Mouse (Mus musculus) forebrain, embryonic 15.5 days (tissue): ENCODE results near the gene Ethe1. TPM values are rescaled to one million over a fixed set of nuclear protein-coding genes. Genes with fewer than 3 reads are reported as not detected.

Experiments used
- ATAC-seq: fragments of 200-750 bp; cut with Nextera tagmentation; replicated peaks from 2 replicates; pipeline ENCODE4 v1.8.0; 2017; ENCODE audit warnings: mild to moderate bottlenecking, moderate TSS enrichment, moderate library complexity
- H3K27ac ChIP-seq: fragments of 300-500 bp; sonication (generic); replicated peaks from 2 replicates; pipeline ENCODE4 v1.5.1; 2015; ENCODE audit warnings: mild to moderate bottlenecking, inconsistent platforms
- H3K27me3 ChIP-seq: fragments of 300-500 bp; sonication (generic); 2 replicates; pipeline ENCODE4 v1.6.1; 2015; ENCODE audit warnings: inconsistent platforms
- H3K36me3 ChIP-seq: fragments of 300-500 bp; sonication (generic); 2 replicates; pipeline ENCODE4 v1.6.1; 2015; ENCODE audit warnings: mild to moderate bottlenecking, inconsistent platforms
- H3K4me1 ChIP-seq: fragments of 300-500 bp; sonication (generic); 2 replicates; pipeline ENCODE4 v1.6.1; 2015; ENCODE audit warnings: inconsistent platforms
- H3K4me2 ChIP-seq: fragments of 300-500 bp; sonication (generic); replicated peaks from 2 replicates; pipeline ENCODE4 v1.6.1; 2015; ENCODE audit warnings: mild to moderate bottlenecking, inconsistent platforms
- H3K4me3 ChIP-seq: fragments of 300-500 bp; sonication (generic); 2 replicates; pipeline ENCODE4 v1.5.1; 2015; ENCODE audit warnings: mild to moderate bottlenecking, inconsistent platforms
- H3K9ac ChIP-seq: fragments of 300-500 bp; sonication (generic); replicated peaks from 2 replicates; pipeline ENCODE4 v1.6.1; 2015; ENCODE audit warnings: mild to moderate bottlenecking, inconsistent platforms
- H3K9me3 ChIP-seq: fragments of 300-500 bp; sonication (generic); 2 replicates; pipeline ENCODE4 v1.6.1; 2016; ENCODE audit warnings: inconsistent platforms
- WGBS: fragments of 180-500 bp; shearing (Covaris S2); methylation state at CpG from one replicate; pipeline ENCODE4 v1.1.7; 2015; ENCODE audit warnings: mixed read lengths; 5-methylcytosine and 5-hydroxymethylcytosine counted together
- polyA plus RNA-seq: library from polyadenylated mRNA; unstranded; fragments of >200 nt; fragmentation: Nextera tagmentation; extraction: Ambion mirVana; gene quantifications from 2 replicates; pipeline ENCODE4 v1.2.1, GENCODE M21; 2015

The Ethe1 gene
- polyA plus RNA-seq, 1 experiment from 2014 or later, result 17.4 TPM

DNA sequence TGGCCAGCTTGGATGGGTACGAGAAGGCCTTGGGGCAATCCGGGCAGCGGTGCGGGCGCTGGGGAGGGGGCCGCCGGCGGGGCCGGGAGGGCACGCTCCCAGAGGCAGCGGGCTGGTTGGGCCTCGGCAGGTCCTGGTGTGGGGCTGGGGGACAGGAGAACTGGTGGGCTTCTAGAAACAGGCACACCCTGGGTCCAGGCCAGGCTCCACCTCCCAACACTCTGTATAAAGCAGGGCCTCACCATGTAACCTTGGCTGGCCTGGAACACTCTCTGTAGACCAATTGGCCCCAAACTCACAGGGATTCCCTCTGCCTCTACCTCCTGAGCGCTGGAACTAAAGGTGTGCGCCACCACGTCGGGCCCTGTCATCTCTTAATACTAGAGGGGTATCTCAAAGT lies 1.3 kb upstream of the Ethe1 start:
- 36% methylated on average over 15 of the region's 16 CpGs for WGBS
- no peak overlapping the region for H3K4me3 ChIP-seq
- ATAC-seq, result no peak

DNA sequence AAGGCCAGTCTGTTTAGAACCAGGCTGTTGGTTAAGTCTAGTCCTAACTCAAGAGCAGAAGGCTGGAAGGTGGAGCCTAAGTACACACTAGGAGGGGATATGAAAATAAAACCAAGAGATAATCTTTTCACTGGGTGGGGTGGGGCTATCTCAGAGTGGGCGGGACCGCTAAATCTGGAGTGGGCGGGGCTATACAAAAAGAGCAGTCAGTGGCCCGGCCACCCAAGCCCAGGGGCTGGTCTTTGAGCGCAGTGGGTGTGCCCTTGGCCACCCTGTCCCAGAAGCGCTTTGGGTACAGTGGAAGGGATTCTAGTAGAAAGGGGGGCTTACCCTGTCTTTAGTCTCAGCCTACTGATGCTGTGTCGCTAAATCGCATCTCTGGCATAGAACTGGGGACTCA lies 515 bp upstream of the Ethe1 start:
- peak overlapping the region; percentile 58 for H3K4me3 ChIP-seq
- no peak overlapping the region for H3K27ac ChIP-seq
- WGBS, result 8% methylated on average over 8 of the region's 8 CpGs
- peaks cover 10% of the 10 kb centered on the region; the same call in 1 of the 2 replicates for H3K4me1 ChIP-seq
- no peaks in the 10 kb centered on the region for H3K9me3 ChIP-seq
- no peaks in the 10 kb centered on the region for H3K36me3 ChIP-seq
- H3K9ac ChIP-seq, result peak overlapping the region; percentile 83
- ATAC-seq, result peak; percentile 61
- H3K27me3 ChIP-seq, result peaks cover 20% of the 10 kb centered on the region
- peak overlapping the region; percentile 66 for H3K4me2 ChIP-seq

More for the DNA sequence above, 1.3 kb upstream of the Ethe1 start:
- Histone ChIP-seq H3K4me1 (peaks cover 10% of the 10 kb centered on the region; the same call in 1 of the 2 replicates), H3K27ac (no peak overlapping the region), H3K9me3 (no peaks in the 10 kb centered on the region), H3K36me3 (no peaks in the 10 kb centered on the region), H3K4me2 (no peak overlapping the region), H3K9ac (no peak overlapping the region), H3K27me3 (peaks cover 20% of the 10 kb centered on the region)

DNA sequence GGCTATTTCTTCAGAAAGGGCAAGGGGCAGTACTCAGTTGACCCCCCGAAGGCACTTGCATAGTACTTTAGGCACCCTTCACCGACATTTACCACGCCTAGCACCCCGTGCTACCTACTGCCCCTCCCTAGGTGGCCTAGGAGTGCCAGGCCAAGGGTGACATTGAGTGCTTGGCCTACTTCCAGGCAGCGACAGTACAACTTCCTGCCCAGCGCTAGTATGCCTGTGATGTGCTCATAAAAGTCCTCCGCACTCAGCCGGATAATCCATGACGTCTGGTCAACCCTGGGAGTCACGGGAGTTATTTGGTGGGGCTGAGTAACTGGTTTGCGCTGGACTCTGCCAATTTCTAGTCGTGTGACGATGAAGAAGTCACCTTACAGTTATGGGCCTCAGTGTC lies 993 bp downstream of the Ethe1 start:
- Histone ChIP-seq H3K27me3 (peaks cover 20% of the 10 kb centered on the region), H3K9me3 (no peaks in the 10 kb centered on the region), H3K4me3 (no peak overlapping the region), H3K27ac (no peak overlapping the region), H3K9ac (no peak overlapping the region), H3K4me1 (peaks cover 17% of the 10 kb centered on the region), H3K36me3 (no peaks in the 10 kb centered on the region), H3K4me2 (no peak overlapping the region)
- ATAC-seq, result no peak
- WGBS, result 87% methylated on average over 13 of the region's 13 CpGs

GRCm38 (mm10) chr7:24591735-24592134 lies 4.4 kb downstream of the Ethe1 start:
- no peak for ATAC-seq
- peaks cover under 1% of the 10 kb centered on the region for H3K27me3 ChIP-seq

GRCm38 (mm10) chr7:24592163-24592562 lies 4.8 kb downstream of the Ethe1 start:
- no peak overlapping the region for H3K4me3 ChIP-seq
- no peak overlapping the region for H3K27ac ChIP-seq
- no peak overlapping the region for H3K4me2 ChIP-seq
- no peaks in the 10 kb centered on the region for H3K9me3 ChIP-seq
- ATAC-seq, result no peak
- no peak overlapping the region for H3K9ac ChIP-seq
- 56% methylated on average over 4 of the region's 4 CpGs for WGBS
- H3K36me3 ChIP-seq, result no peaks in the 10 kb centered on the region
- no peaks in the 10 kb centered on the region for H3K27me3 ChIP-seq
- peaks cover 24% of the 10 kb centered on the region for H3K4me1 ChIP-seq

More at GRCm38 (mm10) chr7:24591735-24592134, 4.4 kb downstream of the Ethe1 start:
- WGBS, result 82% methylated on average over 5 of the region's 5 CpGs
- Histone ChIP-seq H3K36me3 (no peaks in the 10 kb centered on the region), H3K27ac (no peak overlapping the region), H3K4me1 (peaks cover 28% of the 10 kb centered on the region), H3K9ac (no peak overlapping the region), H3K9me3 (no peaks in the 10 kb centered on the region), H3K4me2 (no peak overlapping the region), H3K4me3 (no peak overlapping the region)

DNA sequence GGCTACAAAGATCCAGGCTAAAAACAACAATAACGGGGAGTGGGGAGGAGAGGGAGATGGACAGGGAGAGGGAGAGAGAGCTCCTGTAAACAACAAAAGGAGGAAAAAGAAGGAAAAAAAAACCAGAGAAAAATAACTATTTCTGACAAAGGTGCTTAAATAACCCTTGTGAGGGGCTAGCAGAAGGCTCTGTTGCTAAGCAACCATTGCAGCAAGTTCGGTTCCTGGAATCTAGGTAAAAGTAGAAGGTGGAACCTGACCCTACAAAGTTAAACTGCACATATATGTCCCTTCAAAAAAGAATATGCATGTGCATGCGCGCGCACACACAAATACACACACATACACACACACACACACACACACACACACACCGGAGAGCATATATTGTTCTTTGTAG lies 5.4 kb downstream of the Ethe1 start:
- H3K27ac ChIP-seq, result no peak overlapping the region
- 69% methylated on average over 6 of the region's 6 CpGs for WGBS

DNA sequence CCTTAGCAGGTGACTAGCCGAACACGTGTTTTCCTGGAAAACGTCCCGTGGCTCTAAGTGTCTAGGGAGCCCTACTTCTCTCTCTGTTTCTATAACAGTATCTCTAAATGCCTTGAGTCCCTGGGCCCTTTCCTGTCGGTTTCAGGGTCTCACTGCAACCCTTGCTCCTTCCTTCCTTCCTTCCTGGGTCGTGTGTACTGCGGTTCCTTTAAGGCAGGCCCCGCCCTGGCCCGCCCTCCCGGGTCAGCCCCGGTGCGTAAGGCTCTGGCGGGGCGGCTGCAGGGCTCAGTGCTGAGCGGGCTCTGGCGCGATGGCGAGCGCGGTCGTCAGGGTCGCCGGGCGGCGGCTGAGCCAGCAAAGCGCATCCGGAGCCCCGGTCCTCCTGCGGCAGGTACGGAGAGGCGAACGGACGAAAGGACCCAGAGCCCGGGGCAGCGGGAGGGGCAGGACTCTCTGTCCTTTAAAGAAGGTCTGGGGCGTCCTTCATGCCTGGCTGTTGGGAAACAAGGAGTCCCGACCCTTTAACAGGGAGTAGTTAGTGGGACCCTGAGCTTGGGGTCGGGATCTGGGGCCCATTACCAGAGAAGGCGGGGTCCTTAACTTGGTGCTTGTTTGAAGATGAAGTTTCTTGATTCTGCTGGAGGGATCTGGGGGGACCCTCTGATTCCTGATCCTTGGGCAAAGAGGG lies 6.4 kb downstream of the Ethe1 start:
- no peaks in the 10 kb centered on the region for H3K9me3 ChIP-seq
- H3K4me1 ChIP-seq, result peaks cover 20% of the 10 kb centered on the region
- H3K27ac ChIP-seq, result no peak overlapping the region
- H3K9ac ChIP-seq, result peak overlapping the region; percentile 69
- WGBS, result 2% methylated on average over 39 of the region's 39 CpGs
- H3K36me3 ChIP-seq, result no peaks in the 10 kb centered on the region
- peak overlapping the region; percentile 64 for H3K4me3 ChIP-seq
- ATAC-seq, result peak; percentile 93
- H3K4me2 ChIP-seq, result peak overlapping the region; percentile 84
- H3K27me3 ChIP-seq, result no peaks in the 10 kb centered on the region

More for the DNA sequence above, 5.4 kb downstream of the Ethe1 start:
- H3K4me2 ChIP-seq, result no peak overlapping the region
- peaks cover 21% of the 10 kb centered on the region for H3K4me1 ChIP-seq
- no peak for ATAC-seq
- no peaks in the 10 kb centered on the region for H3K9me3 ChIP-seq
- H3K36me3 ChIP-seq, result no peaks in the 10 kb centered on the region
- H3K27me3 ChIP-seq, result no peaks in the 10 kb centered on the region
- no peak overlapping the region for H3K9ac ChIP-seq
- no peak overlapping the region for H3K4me3 ChIP-seq

DNA sequence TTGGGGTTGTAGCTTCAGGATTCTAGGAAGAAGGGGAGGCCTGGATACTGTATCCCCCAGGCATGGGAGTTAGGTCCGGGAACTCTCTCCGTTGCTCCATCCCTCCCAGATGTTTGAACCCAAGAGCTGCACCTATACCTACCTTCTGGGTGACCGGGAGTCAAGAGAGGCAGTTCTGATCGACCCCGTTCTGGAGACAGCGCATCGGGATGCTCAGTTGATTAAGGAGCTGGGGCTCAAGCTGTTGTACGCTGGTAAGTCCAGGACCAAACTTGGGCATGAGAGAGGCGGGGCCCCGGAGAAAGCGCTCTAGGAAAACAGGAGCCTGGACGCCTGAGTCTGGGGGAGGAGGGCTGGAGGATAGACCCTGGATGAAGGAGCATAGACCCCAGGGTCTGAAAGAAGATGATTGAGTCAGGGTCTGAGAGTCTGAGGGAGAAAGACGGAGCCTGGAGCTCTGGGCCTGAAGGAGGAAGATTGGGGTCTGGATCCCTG lies 7.0 kb downstream of the Ethe1 start:
- 0 out of 2 replicates have a peak, but pooled peaks have one; percentile 17 for ATAC-seq
- H3K27me3 ChIP-seq, result no peaks in the 10 kb centered on the region

DNA sequence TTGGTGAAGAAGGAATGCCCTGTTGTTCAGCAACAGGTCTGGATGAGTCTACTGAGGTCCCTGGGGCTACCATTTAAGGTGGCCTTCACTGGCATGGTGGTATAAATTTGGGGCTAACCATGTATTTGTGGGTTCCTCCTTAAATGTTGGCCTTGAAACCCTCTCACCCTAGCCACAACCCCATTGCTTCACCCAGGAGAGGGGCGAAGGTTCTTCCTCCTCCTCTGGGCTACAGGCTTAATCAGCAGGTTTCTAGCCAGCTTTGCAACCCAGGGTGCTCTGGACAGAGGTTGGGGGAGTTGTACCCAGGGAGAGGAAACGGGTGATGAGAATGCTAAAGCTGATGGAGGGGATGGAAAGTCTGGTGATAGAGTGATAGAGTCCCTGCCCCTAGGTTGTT lies 8.1 kb downstream of the Ethe1 start:
- H3K27ac ChIP-seq, result no peak overlapping the region
- H3K9me3 ChIP-seq, result no peaks in the 10 kb centered on the region
- 83% methylated on average over 2 of the region's 2 CpGs for WGBS
- no peaks in the 10 kb centered on the region for H3K36me3 ChIP-seq
- no peak overlapping the region for H3K4me3 ChIP-seq
- peaks cover 20% of the 10 kb centered on the region for H3K4me1 ChIP-seq
- no peak overlapping the region for H3K4me2 ChIP-seq
- no peak for ATAC-seq
- H3K9ac ChIP-seq, result no peak overlapping the region
- H3K27me3 ChIP-seq, result no peaks in the 10 kb centered on the region

More for the DNA sequence above, 7.0 kb downstream of the Ethe1 start:
- Histone ChIP-seq H3K27ac (no peak overlapping the region), H3K4me2 (peak overlapping the region; percentile 84), H3K4me1 (peaks cover 20% of the 10 kb centered on the region), H3K4me3 (peak overlapping the region; percentile 64), H3K36me3 (no peaks in the 10 kb centered on the region), H3K9me3 (no peaks in the 10 kb centered on the region), H3K9ac (peak overlapping the region; percentile 69)
- 3% methylated on average over 13 of the region's 13 CpGs for WGBS

- no peak overlapping the region for H3K27ac ChIP-seq
- no peak overlapping the region for H3K4me2 ChIP-seq
- no peak overlapping the region for H3K9ac ChIP-seq
- H3K4me3 ChIP-seq, result no peak overlapping the region
- no peaks in the 10 kb centered on the region for H3K9me3 ChIP-seq
- no peaks in the 10 kb centered on the region for H3K27me3 ChIP-seq
- H3K36me3 ChIP-seq, result no peaks in the 10 kb centered on the region
- peaks cover 16% of the 10 kb centered on the region for H3K4me1 ChIP-seq
- no peak for ATAC-seq
- 72% methylated on average over 4 of the region's 4 CpGs for WGBS
Measured at GRCm38 (mm10) chr7:24598121-24598520, 10.8 kb downstream of the Ethe1 start.

- 77% methylated on average over 15 of the region's 15 CpGs for WGBS
- Histone ChIP-seq H3K4me1 (peaks cover 5% of the 10 kb centered on the region), H3K27me3 (no peaks in the 10 kb centered on the region), H3K9me3 (no peaks in the 10 kb centered on the region), H3K4me2 (no peak overlapping the region), H3K27ac (no peak overlapping the region), H3K9ac (no peak overlapping the region), H3K4me3 (no peak overlapping the region), H3K36me3 (no peaks in the 10 kb centered on the region)
- ATAC-seq, result no peak
Measured at GRCm38 (mm10) chr7:24599211-24600067, 12.1 kb downstream of the Ethe1 start.
